Mouse (Mus musculus): ENCODE measurements around the gene Anp32b.

Gene Anp32b

DNA sequence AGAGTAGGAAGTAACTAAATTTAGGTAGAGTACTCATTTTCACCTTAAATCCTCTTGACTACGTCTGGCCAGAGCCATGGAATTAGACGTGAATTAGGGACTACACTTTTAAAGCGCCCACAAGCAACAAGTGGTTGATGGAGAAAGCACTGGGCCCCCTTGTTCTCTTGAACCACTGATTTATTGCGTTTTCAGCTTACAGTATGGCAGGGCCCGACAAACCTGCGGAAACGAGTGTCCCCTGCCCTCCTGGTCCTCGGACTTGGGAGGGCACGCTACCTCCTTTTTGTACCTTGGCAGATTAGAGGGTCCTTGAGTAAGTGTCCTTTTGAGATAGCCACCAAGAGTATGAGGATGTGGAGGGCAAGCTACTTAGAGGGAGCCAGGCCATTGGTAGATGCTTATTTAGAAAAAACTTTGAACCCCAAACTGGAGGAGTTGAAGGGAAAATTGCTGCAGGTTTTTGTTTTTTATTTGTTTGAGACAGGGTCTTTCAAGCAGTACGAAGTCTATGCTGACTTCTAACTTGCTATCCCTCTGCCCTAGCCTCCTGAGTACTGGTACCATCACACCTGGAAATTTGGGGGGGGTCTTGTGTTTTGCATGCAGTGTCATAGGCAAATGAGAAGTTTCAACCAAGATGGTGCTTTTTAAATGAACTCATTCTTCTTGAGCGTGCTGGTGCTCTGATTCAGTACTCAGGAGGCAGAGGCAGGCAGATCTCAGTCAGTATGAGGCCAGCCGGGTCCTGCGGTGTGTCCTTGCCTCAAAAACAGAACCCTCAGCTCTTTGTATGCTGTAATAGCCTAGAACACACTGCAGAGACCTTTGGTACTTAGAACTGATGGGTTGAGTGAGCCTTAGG is 2.4 kb downstream of the Anp32b start:
- no peak for DNase-seq (ENCODE audit: low spot score)

DNA sequence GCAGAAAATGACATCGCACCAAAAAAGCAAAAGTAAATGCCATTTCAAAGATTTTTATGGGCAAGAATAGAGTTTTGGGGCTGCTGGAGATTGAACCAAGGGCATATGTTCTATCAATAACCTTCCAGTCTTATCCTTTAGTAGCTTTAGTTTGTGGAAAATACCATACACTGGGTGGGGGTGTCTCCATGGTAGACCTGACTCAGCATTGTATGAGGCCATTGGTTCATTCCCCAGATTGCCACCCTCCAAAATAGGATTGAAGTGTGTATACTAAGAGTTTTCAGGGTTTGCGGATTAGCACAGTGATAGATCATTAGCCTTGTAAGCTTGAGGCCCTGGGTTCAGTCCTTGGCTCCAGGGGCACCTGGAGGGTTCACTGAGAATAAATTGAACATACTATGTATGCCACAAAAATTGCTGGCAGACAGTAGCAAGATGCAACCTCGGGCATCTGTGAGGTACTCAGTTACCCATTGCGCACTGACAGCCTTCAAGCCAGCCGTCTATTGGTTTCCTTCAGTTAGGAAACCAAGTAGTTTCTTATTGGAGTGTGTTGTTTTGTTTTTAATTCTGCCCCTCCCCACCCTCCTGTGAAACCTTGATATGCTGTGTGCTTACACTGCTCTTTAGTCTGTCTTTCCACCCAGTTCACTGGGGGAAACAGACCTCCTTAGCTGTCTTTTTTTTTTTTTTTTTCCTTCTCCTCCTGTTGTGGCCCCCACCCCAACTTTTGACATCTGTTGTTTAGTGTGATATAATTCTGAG is 3.6 kb downstream of the Anp32b start:
- DNase-seq (ENCODE audit: low spot score) = no peak

DNA sequence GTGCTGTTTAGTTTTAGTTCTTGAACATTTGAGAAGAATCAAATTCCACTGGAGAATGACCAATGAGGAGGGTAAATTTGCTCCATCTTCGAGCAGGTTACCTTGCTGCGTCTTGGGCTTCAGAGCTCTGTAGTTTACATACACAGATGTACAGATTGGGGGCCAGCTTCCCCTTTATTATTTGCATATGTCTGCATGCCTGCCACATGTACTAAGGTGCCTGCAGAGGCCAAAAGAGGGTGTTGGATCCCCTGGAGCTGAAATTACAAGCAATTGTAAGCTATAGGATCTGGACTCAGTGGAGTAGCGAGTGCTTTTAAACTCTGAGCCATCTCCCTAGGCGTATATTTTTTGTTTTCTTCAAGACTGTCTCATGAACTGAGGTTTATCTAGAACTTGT is 6.1 kb downstream of the Anp32b start:
- DNase-seq (ENCODE audit: low spot score) = no peak

DNA sequence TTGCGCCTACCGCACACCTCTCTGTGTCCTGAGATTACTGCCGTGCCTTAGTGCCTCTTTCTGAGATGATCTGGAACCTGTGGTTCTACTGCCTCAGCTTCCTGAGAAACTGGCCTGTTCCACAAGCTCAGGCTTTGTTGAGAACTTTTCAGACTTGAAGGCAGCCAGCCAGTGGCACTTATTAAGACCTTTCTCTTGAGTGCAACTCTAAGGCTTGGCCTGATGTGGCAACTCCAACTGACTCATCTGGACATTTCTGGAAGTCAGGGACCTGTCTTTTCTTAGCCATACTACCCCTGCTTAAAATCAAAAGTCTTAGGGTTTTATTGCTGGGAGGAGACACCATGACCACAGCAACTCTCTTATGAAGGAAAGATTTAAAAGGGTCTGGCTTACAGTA is 6.5 kb downstream of the Anp32b start:
- no peak for DNase-seq (ENCODE audit: low spot score)

DNA sequence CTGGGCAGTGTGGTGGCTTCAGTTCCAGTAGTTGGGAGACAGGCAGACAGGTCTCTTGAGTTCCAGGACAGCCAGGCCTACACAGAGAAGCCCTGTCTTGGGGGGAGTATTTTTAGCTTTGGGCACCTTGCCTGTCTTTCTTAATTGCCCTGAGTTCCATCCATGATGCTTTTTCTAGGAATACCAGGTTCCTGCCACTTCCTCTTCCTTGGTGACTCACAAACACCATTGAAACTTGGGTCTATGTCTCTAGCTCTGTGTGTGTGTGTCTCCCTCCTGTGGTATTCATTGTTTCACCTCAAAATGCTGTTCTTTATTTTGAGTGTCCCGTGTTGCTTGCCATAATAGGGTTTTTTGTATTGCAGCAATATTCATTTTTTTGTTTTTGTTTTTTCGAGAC is 7.7 kb downstream of the Anp32b start:
- no peak for DNase-seq (ENCODE audit: low spot score)

DNA sequence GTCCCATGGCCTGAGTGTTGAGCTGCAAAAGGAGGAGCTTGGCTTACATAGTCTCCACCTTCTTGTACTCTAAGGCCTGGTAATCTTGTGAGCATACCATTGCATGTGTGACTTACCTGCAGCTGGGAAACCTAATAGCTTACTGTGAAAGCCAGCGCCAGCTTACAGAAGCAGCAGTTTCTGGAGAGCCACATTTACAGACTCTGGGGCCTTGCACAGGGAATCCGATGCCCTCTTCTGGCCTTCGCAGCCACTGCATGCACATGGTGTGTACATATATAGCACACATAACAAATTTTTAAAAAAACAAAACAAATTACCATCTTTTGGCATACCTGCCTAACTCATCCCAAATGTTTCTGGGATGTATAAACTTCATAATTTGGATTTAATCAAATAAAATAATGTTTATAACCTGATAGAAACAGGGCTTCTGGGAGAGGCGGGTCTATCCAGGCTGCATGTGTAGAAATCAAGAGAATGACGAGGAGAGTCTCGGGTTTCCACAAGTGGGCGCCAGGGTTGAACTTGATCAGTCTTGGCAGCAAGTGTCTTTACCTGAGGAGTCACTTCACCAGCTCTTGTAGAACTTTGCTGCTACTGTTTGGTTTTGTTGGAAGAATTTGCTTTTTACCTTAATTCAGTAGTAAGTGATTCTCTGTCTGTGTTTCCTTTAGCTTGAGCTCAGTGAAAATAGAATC is 12.6 kb downstream of the Anp32b start:
- DNase-seq (ENCODE audit: low spot score) = peak; percentile 58

DNA sequence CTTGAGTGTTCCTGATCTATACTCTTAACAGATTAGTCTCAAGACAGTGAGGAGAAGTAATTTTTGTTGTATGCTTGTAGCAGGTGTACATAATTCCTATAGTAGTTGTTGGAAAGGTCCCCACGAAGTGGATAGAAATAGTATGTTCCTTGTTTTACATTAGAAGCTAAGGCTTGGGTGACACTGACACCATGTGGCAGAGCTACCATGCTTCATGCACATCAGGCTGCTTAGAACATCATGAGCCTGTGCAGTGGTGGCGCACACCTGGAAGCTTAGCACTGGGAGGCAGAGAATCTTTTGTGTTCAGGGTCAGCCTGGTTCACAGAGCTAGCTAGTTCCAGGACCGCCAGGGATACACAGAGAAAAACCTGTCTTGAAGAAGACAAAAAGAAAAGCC is 15.0 kb downstream of the Anp32b start:
- DNase-seq (ENCODE audit: low spot score) = no peak

DNA sequence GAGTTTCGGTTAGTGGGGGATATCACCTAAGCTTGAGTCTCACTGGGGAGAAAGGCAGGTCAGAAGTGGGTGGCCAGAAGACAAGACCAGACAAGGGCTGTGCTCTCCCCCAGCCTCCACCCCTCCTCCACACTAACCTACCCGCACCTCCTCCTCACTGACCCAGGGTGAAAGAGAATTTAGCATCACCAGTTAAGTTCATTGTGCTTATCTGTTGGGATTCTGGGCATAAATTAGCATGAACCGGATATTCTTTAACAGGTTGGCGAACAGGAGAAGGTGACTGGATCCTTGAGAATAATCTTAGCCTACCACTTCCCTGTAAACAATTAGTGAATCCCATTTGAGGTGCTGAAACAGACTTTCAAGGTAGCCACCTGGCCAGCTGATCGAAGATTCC is 24.4 kb downstream of the Anp32b start:
- DNase-seq (ENCODE audit: low spot score) = no peak

DNA sequence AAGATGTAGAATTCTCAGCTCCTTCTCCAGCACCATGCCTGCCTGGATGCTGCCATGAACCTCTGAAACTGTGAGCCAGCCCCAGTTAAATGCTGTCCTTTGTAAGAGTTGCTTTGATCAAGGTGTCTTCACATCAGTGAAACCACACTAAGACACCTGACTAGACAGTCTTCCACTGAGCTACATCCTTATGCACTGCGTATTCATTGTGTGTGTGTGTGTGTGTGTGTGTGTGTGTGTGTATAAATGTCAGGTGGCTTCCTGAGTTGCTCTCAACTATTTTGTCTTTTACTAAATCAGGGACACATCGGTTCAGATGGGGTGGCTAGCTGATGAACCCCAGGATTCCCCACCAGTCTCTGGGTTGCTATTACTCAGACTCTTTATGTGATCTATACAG is 28.4 kb downstream of the Anp32b start:
- no peak for DNase-seq (ENCODE audit: low spot score)

DNA sequence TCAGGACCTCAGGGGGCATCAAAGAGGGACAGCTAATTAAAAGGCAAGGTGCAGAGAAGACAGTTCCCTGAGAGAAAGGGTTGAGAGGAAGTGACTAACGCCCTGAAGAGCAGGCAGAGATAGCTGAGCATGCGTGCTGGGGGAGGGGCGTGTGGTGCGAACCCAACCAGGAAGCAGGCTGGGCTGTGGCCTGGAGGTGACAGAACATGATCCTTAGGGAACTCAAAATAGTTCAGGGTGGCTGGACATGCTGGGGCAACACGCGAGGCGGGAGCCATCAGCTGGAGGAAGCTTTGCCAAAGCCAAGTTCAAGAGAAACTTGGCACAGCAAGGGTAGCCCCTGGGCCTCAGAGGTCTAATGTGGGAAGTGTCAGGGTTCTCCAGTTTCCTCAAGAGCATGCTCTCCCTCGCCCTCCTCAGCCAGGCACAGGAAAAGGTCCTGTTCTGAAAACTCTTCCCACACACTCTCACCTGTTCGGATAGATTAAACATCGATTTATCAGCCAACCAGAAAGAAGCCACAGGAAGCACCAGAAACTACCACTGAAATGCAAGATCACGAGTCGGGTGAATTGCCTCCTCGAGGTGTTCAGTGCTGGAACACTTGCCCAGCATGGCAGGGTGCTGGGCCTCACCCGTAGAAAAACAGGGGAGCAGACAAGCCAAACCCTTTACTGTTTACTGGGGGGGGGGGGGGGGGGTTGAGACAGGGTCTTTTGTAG is 35.2 kb downstream of the Anp32b start:
- peak; percentile 58 for DNase-seq (ENCODE audit: low spot score)

DNA sequence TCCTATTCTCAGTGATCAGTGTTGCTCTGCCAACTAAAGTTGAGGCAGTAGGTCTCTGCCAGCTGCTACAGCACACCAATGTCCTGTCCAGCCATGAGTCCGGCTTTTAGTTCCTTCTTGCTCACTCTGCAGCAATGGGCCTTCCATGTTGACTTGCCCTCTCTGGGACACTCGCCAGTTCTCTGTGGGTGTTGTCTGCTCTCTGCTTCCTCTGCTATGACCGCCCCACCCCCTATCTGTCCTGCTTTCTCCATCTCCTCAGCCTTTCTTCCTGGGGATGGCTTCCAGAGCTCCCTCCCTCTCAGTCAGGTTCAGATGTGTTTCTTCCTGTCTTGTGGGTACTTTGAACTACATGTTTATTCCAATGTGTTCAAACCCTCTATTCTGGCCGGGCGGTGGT is 36.6 kb downstream of the Anp32b start:
- DNase-seq (ENCODE audit: low spot score) = no peak

DNA sequence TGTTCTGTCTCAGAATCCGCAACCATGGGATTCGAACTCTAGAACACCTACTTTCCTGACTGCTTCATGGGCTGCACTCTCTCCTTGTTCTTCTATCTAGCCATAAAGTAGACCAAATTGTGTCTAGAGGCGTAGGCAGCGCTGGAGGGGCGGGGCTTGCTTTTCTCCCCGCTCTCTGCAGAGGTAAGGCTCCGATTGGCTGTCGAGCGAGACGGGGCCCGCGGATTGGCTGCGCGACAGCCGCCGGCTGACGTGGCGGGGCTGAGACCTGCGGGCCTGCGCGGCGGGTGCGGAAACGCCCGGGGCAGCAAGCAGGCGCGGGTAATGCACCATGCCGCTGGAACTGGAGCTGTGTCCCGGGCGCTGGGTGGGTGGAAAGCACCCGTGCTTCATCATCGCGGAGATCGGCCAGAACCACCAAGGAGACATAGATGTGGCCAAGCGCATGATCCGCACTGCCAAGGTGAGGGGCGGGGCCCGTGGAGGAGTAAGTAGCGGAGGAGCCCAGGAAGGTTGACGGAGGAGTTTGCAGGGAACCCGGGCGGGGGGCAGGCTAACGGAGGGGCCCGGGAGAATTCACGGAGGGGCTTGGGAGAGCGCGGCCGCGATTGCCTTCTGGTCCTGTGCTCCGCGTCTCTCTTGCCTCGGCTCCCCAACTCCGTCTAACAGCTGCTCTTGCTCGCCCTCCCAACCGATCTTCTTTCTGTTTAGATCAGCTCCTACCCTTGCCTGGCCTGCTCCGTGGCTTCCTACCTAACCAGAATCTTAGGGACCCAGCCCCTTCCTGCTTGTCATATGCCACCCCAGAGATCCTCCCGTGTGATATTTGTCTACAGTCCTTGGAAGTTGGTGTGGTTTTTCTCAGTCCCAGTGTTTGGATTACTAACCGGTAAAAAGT is 38.6 kb downstream of the Anp32b start, which contains the start of gene Nans:
Gene Nans (plus strand): TSS at position 221 of the 898 bp plus-strand sequence.
- DNase-seq (ENCODE audit: low spot score) = peak; percentile 95

DNA sequence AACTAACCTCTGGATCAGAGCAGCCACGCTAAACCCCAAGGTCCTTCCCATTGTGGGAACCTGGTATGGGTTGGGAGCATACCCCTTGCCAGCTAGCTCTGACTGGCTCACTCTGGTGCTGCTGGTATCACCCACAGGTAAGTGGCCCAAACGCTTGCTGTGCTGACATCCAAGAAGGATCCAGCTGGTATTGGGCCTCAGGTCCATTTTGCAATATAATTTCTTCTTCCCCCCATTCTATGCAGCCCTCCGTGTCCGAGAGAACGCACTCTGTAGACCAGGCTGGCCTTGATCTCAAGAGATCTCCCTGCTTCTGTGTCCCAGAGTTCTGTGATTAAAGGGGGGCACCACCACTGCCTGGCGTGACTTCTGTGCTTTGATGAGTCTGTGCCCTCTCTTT is 42.4 kb downstream of the Anp32b start:
- no peak for DNase-seq (ENCODE audit: low spot score)

DNA sequence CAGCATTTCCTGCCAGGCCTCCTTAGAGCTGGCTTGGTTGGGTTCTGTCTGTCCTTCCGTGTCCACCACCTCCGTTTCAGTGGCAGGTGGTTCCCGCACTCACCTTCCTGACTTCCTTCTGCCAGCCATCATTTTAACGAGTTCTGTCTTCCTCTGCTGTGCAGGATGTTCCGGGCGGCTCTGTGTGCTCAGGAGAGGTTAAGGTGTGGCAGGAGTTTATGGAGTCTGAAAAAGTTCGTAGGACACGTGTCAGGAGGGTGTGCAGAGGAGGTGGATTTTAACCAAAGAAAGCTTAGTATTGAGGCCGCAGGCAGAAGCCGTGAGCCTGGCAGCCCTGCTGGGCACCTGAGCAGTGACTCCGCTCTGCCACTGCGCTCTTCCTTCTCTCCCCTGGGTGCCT is 44.8 kb downstream of the Anp32b start:
- no peak for DNase-seq (ENCODE audit: low spot score)

DNA sequence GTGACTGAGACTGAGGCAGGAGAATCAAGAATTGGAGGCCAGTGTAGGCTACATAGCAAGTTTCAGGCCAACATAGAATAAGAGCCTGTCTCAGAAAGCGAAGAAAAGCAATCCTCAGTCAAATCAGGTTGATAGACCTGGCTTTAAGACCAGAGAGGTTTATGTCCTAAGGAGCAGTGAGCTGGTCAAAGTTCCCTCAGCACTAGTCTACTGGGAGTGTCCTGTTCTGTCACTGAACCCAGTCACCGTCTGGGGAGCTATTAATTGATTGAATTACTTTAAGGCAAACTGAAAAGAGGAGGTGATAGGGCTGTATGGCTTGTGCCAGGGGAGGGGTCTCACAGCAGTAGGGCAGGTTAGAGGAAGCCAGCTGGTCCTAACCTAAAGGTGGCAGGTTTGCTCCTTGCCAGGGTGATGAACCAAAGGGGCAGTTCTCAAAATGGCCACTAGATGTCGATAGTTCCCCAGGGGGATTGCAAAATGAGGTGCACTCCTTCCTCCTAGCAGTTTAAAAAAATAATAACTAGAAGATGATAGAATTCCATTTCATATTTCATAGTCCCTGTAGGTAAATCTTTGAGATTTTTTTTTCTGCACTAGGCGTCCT is 46.7 kb downstream of the Anp32b start:
- peak; percentile 71 for DNase-seq (ENCODE audit: low spot score)

DNA sequence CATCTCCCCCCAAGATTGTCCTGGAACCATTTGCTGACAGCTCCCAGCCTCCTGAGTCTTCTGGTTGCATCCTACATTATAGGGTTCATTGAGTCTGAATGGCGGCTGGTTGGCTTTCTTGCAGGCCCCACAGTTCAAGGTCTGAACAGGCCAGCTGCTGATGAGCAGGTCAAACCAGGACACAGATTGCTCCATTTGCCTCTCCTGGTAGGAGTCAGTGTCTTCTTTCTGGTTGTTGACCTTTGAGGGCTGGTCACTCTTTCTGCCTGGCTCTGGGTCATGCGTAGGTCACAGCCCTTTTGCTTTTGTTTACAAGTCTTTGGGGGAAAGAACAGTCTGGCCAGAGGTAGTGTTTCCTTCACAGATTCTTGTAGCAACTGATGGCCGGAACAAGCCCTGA is 47.8 kb downstream of the Anp32b start:
- peak; percentile 70 for DNase-seq (ENCODE audit: low spot score)

DNA sequence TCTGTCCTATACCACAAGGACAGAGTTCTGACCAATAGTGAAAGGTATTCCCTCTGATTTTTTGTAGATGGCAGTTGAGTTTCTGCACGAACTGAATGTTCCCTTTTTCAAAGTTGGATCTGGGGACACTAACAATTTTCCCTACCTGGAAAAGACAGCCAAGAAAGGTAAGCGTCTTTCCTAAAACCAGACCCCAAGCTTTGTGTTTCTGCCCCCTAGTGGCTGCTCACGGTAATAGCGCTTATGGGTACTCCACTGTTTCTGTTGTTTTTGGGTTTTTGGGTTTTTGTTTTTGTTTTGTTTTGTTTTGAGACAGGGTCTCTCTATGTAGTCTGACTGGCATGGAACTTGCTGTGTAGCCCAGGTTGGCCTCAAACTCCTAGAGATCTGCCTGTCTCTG is 48.3 kb downstream of the Anp32b start:
- DNase-seq (ENCODE audit: low spot score) = peak; percentile 53

DNA sequence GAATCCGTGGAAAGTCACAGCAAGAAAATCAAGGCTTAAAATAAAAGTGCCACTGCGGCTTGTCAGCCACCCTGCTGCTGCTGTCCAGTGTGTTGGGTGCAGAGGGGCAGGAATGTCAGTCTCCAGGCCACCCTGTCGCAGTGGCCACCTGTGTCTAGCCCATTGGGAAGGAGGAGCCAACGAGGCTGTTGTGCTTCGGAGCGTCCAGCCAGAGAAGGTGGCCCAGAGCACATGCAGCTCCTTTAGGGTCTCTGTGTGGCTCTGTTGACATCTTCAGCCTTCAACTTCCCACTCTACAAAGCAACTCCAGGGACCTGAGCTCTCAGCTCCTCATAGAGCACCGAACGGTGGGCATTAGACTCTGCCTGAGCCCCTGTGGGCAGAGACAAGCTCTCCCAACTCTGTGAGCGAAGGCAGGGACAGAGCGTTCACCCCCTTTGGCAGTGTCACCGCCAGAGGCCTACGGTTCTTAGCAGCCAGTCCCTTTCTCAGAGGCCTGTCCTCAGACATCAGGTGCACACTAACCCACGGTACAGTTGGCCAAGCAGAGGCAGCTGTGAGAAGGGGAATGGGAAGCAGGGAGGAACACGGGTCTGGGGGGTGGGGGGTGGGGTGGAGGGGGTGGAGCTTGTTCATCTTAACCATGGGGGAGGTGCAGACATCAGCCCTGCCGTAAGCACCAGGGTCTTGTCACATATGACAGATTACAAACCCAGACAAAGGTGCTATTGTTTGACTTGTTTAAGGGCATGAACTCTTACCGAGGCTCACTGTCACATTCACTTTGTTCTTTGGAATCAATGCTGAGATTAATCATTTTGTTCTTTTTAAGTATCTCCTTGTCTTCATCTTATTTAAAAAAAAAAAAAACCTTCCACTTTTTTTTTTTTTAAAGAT is 52.2 kb downstream of the Anp32b start:
- peak; percentile 48 for DNase-seq (ENCODE audit: low spot score)

DNA sequence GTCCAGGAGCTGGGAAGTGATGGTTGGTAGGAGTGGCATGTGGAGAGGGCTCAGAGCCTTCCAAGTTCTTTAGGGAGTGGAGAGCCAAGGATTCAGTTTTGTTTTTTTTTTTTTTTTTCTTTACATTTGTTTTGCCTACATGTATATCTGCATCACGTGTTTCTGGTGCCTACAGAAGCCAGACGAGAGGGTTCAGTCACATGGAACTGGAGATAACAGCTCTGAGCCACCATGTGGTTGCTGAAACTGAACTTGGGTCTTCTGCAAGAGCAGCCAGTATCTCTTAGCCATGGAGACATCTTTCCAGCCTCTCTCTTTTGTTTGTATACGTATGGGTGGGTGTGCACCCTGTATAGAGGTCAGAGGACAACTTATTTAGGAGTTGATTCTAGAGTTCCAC is 53.2 kb downstream of the Anp32b start:
- DNase-seq (ENCODE audit: low spot score) = no peak

Measured in embryo, embryonic 10 days (tissue).